Mouse (Mus musculus) monocyte, adult 2 months (primary cell): Measurements from ENCODE around the gene AA792892.
"Not testable (repeated sequence)": the region's sequence is repeated elsewhere in the genome, so short reads cannot be mapped to it uniquely, and the experiment has no call there.

Experiments used
- DNase-seq, 2 experiments: peaks; one replicate each; pipeline ENCODE4 v3.0.0; 2022; ENCODE audit warnings: low spot score in 2 of 2, low read depth in 1 of 2

AA792892 gene

GRCm38 (mm10) chr5:94339449-94339848 is at the start of gene AA792892:
AA792892 (plus strand) TSS chr5:94339749.
- DNase-seq = not testable (repeated sequence)

- DNase-seq = not testable (repeated sequence)
Measured at GRCm38 (mm10) chr5:94306696-94307095, 32.9 kb upstream of the AA792892 start, which contains the start of gene A430089I19Rik. A430089I19Rik (minus strand) TSS chr5:94306796.

GRCm38 (mm10) chr5:94314135-94314534 is 25.4 kb upstream of the AA792892 start, which contains the start of gene Gm6502:
Gm6502 (plus strand) TSS chr5:94314435.
- not testable (repeated sequence) for DNase-seq
